In the genomic region with DNA sequence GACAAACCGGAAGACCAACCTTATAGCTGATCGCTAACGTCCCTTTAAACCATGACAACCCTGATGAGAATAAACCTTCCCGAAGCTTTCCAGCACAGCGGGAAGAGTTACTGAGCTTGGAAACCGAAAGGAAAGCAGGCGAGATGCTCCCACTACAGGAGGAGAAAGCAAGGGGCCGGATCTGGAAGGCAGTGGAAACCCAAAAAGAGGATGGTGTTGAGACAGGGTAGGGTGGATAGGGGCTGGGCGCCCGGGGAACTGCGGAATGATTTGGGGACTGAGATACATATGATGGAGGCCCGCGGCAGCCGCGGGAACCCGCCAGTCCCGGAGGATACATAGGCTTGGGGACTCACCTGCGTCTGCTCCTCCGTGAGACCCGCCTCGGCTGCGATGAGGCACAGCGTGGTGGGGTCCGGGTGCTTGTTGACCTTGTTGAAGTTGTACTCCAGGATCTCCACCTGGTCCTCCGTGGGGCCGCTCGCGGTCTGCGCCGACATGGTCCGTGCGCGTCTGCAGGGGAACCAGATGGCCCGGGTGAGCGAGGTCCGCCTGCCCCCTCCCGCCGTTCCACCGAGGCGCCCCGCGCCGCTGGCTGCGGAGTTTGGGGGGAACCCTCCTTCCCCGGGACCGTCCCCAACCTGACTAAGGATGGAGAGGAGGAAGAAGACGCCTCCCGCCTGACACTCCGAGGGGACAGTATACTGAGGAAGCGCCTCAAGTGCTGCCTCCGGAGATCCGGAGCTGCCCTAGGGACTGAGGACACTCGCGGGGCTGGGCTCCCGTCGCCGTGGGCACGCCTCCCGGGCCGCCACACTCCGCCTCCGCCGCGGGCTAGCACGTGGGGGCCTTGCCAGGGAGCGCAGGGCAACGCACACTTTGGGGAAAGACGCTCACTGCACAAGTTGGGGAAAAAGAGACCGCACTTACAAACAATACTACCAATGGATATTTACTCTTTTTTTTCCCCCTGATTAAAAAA, we compare ENCODE assay signal across 7 mouse cellular contexts. TPM values are rescaled to one million over a fixed set of nuclear protein-coding genes. Genes with fewer than 3 reads are reported as not detected.
DNase-seq lines count a peak whose midpoint lies in the region; ATAC-seq and TF ChIP-seq lines count a peak whose summit lies in the region.

No protein-coding gene starts in this region.

- peak overlapping the region; percentile 54 for H3K27ac ChIP-seq in bone marrow, adult 2 months (ENCODE audit: control insufficient read depth, insufficient read depth, low read depth, low read length, poor library complexity)
- H3K27ac ChIP-seq in embryonic facial prominence, embryonic 13.5 days: no peak overlapping the region
- H3K27ac ChIP-seq in liver, adult 2 months (replicated peaks; ENCODE audit: insufficient read depth, low read depth, low read length): peak overlapping the region; percentile 88
- H3K27ac ChIP-seq in midbrain, postnatal 0 days (ENCODE audit: low read depth, low read length): no peak overlapping the region

- H3K4me1 ChIP-seq in bone marrow, adult 2 months (ENCODE audit: control insufficient read depth, insufficient read depth, low read length): peaks cover 5% of the 10 kb centered on the region
- peaks cover 5% of the 10 kb centered on the region; the same call in 1 of the 2 replicates for H3K4me1 ChIP-seq in embryonic facial prominence, embryonic 13.5 days
- peaks cover 27% of the 10 kb centered on the region for H3K4me1 ChIP-seq in liver, adult 2 months (ENCODE audit: control insufficient read depth, insufficient read depth, low read length)
- H3K4me1 ChIP-seq in midbrain, postnatal 0 days (ENCODE audit: insufficient read depth, low read length): no peaks in the 10 kb centered on the region

- H3K4me2 ChIP-seq in embryonic facial prominence, embryonic 13.5 days: peak overlapping the region; percentile 100
- peak overlapping the region; percentile 99 for H3K4me2 ChIP-seq in midbrain, postnatal 0 days (ENCODE audit: low read depth, low read length, poor library complexity, severe bottlenecking)

- H3K27me3 ChIP-seq in embryonic facial prominence, embryonic 13.5 days: peaks cover 37% of the 10 kb centered on the region
- no peaks in the 10 kb centered on the region for H3K27me3 ChIP-seq in liver, adult 2 months (ENCODE audit: control insufficient read depth, insufficient read depth, low read length)
- H3K27me3 ChIP-seq in midbrain, postnatal 0 days (ENCODE audit: insufficient read depth, low read length): peaks cover 9% of the 10 kb centered on the region

- no peak for TF ChIP-seq CTCF in bone marrow, adult 2 months (IDR thresholded peaks at IDR 0.05; ENCODE audit: control insufficient read depth, insufficient read depth, low read length)
- TF ChIP-seq CTCF in liver, adult 2 months (IDR thresholded peaks at IDR 0.05; ENCODE audit: low read depth, low read length): no peak
- TF ChIP-seq CTCF in midbrain, postnatal 0 days (IDR thresholded peaks at IDR 0.05): no peak

- H3K4me3 ChIP-seq in bone marrow, adult 2 months (replicated peaks; ENCODE audit: control insufficient read depth, low read depth, low read length): peak overlapping the region; percentile 71
- peak overlapping the region; percentile 62 for H3K4me3 ChIP-seq in embryonic facial prominence, embryonic 13.5 days
- peak overlapping the region; percentile 86 for H3K4me3 ChIP-seq in liver, adult 2 months (ENCODE audit: insufficient read depth, low read depth, low read length)
- H3K4me3 ChIP-seq in midbrain, postnatal 0 days (ENCODE audit: low read depth, low read length): peak overlapping the region; percentile 63

- peak overlapping the region; percentile 70 for H3K9ac ChIP-seq in embryonic facial prominence, embryonic 13.5 days
- peak overlapping the region; percentile 93 for H3K9ac ChIP-seq in liver, adult 2 months (ENCODE audit: low read depth, low read length)
- H3K9ac ChIP-seq in midbrain, postnatal 0 days (replicated peaks; ENCODE audit: low read length, poor library complexity, severe bottlenecking): peak overlapping the region; percentile 54

- peak; percentile 76 to 80 for DNase-seq in heart, adult 9 months (ENCODE audit: low spot score in 2 of 2)
- DNase-seq in kidney, adult 8-10 months: peak; percentile 41 to 62
- DNase-seq in liver, adult 2 months (ENCODE audit: extremely low read depth, low read depth, low spot score): peak; percentile 67
- DNase-seq in midbrain, postnatal 0 days (ENCODE audit: low spot score): peak; percentile 64
- peak; percentile 32 to 38 for DNase-seq in spleen, postnatal 14 days (ENCODE audit: low spot score in 2 of 2)

- peaks cover 7% of the 10 kb centered on the region; the same call in 1 of the 2 replicates for H3K79me2 ChIP-seq in liver, adult 2 months (ENCODE audit: control insufficient read depth, insufficient read depth, low read length)

- H3K36me3 ChIP-seq in embryonic facial prominence, embryonic 13.5 days: no peaks in the 10 kb centered on the region
- peaks cover 4% of the 10 kb centered on the region; the same call in 1 of the 2 replicates for H3K36me3 ChIP-seq in liver, adult 2 months (ENCODE audit: control insufficient read depth, insufficient read depth, low read length)
- no peaks in the 10 kb centered on the region for H3K36me3 ChIP-seq in midbrain, postnatal 0 days (ENCODE audit: insufficient read depth, low read length)

- under 1% methylated on average over 69 of the region's 69 CpGs for WGBS in bone marrow, adult 2 months
- WGBS in embryonic facial prominence, embryonic 13.5 days: under 1% methylated on average over 69 of the region's 69 CpGs
- under 1% methylated on average over 69 of the region's 69 CpGs for WGBS in liver, adult 2 months
- under 1% methylated on average over 68 of the region's 69 CpGs for WGBS in midbrain, postnatal 0 days

- no peaks in the 10 kb centered on the region for H3K9me3 ChIP-seq in embryonic facial prominence, embryonic 13.5 days
- no peaks in the 10 kb centered on the region for H3K9me3 ChIP-seq in midbrain, postnatal 0 days (ENCODE audit: low read length)

- peak; percentile 53; the same call in 1 of the 2 replicates for ATAC-seq in embryonic facial prominence, embryonic 13.5 days (ENCODE audit: insufficient number of reproducible peaks, insufficient read depth, low FRiP score, low TSS enrichment, low read depth)
- ATAC-seq in midbrain, postnatal 0 days (ENCODE audit: low FRiP score): peak; percentile 72

- peak; percentile 37; the same call in 1 of the 2 replicates for TF ChIP-seq POLR2A in bone marrow, adult 2 months (IDR thresholded peaks at IDR 0.05; ENCODE audit: borderline replicate concordance, control insufficient read depth, low read depth, low read length)
- TF ChIP-seq POLR2A in liver, adult 2 months (IDR thresholded peaks at IDR 0.05; ENCODE audit: extremely low read depth, insufficient read depth, low read length): peak; percentile 85

RNA-seq across cellular contexts. Expression of a gene that starts 20.1 kb away (rescaled TPM):
- 8.3 TPM in 2 replicates for polyA plus RNA-seq in bone marrow, adult 2 months (2011; ENCODE audit: insufficient read depth, insufficient read length, low replicate concordance, missing spikeins)
- polyA plus RNA-seq in embryonic facial prominence, embryonic 13.5 days (2015; fragmentation: Nextera tagmentation; extraction: Ambion mirVana): 0.29 and 0.30 TPM in 2 replicates
- 42.7 and 77.2 TPM in 2 replicates for total RNA-seq in liver, adult 2 months (2014; rRNA removed)
- 84.9 and 92.3 TPM in 2 replicates for polyA plus RNA-seq in liver, adult 2 months (2012; rRNA removed)
- 9.1 and 20.8 TPM in 2 replicates for total RNA-seq in midbrain, postnatal 0 days (2014; rRNA removed)
- polyA plus RNA-seq in midbrain, postnatal 0 days (2015; fragmentation: Nextera tagmentation; extraction: Ambion mirVana): 1.4 and 1.8 TPM in 2 replicates

Comparison
In these comparisons a context has a peak if more than half of its experiments do, and no peak if none do; other contexts are left out.
1. H3K27ac ChIP-seq: peak in bone marrow, adult 2 months (single experiment) and liver, adult 2 months (single experiment); none in embryonic facial prominence, embryonic 13.5 days (single experiment) and midbrain, postnatal 0 days (single experiment).
2. Peak in every context shown above with its lines, with median percentiles within 50 percentile points of each other: H3K4me3 ChIP-seq, H3K9ac ChIP-seq and DNase-seq.